Mouse (Mus musculus): ENCODE measurements at regions not wholly inside any gene's neighbourhood (a gene's known extent, or its start where the extent isn't known, plus 50 kb on each side); places are given as distances from the start of the nearest gene placed in this dataset.
A peak's percentile ranks its signal among the peaks of the same experiment; 100 is the strongest.

GRCm38 (mm10) chr8:8219701-8220394, 441.2 kb downstream of the Efnb2 start:
- DNase-seq (ENCODE audit: low read depth, low spot score) = no peak

GRCm38 (mm10) chr8:8193036-8193435, 468.0 kb downstream of the Efnb2 start:
- DNase-seq (ENCODE audit: low read depth, low spot score) = no peak

- no peak for DNase-seq (ENCODE audit: low read depth, low spot score)
Observed at GRCm38 (mm10) chr8:8186046-8186445, 475.0 kb downstream of the Efnb2 start.

GRCm38 (mm10) chr8:8183233-8183622, 477.8 kb downstream of the Efnb2 start:
- DNase-seq (ENCODE audit: low read depth, low spot score) = no peak

- DNase-seq (ENCODE audit: low read depth, low spot score) = no peak
Observed at GRCm38 (mm10) chr8:8182616-8183232, 478.3 kb downstream of the Efnb2 start.

- no peak for DNase-seq (ENCODE audit: low read depth, low spot score)
Observed at GRCm38 (mm10) chr8:8182108-8182507, 478.9 kb downstream of the Efnb2 start.

- no peak for DNase-seq (ENCODE audit: low read depth, low spot score)
Observed at GRCm38 (mm10) chr8:8174286-8174685, 486.8 kb downstream of the Efnb2 start.

GRCm38 (mm10) chr8:8168674-8169073, 492.4 kb downstream of the Efnb2 start:
- DNase-seq (ENCODE audit: low read depth, low spot score) = no peak

GRCm38 (mm10) chr8:8168250-8168649, 492.8 kb downstream of the Efnb2 start:
- no peak for DNase-seq (ENCODE audit: low read depth, low spot score)

GRCm38 (mm10) chr8:8147527-8147926, 513.5 kb downstream of the Efnb2 start:
- peak; percentile 65 for DNase-seq (ENCODE audit: low read depth, low spot score)

GRCm38 (mm10) chr8:8142933-8143495, 518.0 kb downstream of the Efnb2 start:
- DNase-seq (ENCODE audit: low read depth, low spot score) = no peak

- no peak for DNase-seq (ENCODE audit: low read depth, low spot score)
Observed at GRCm38 (mm10) chr8:8142461-8142860, 518.6 kb downstream of the Efnb2 start.

GRCm38 (mm10) chr8:8139720-8140119, 521.3 kb downstream of the Efnb2 start:
- DNase-seq (ENCODE audit: low read depth, low spot score) = no peak

- no peak for DNase-seq (ENCODE audit: low read depth, low spot score)
Observed at GRCm38 (mm10) chr8:8133001-8133785, 527.8 kb downstream of the Efnb2 start.

GRCm38 (mm10) chr8:8131961-8132376, 529.1 kb downstream of the Efnb2 start:
- peak; percentile 19 for DNase-seq (ENCODE audit: low read depth, low spot score)

GRCm38 (mm10) chr8:8130806-8131205, 530.2 kb downstream of the Efnb2 start:
- peak; percentile 59 for DNase-seq (ENCODE audit: low read depth, low spot score)

- DNase-seq (ENCODE audit: low read depth, low spot score) = no peak
Observed at GRCm38 (mm10) chr8:8115595-8116429, 545.2 kb downstream of the Efnb2 start.

- no peak for DNase-seq (ENCODE audit: low read depth, low spot score)
Observed at GRCm38 (mm10) chr8:8114604-8115003, 546.4 kb downstream of the Efnb2 start.

- DNase-seq (ENCODE audit: low read depth, low spot score) = no peak
Observed at GRCm38 (mm10) chr8:8109785-8110350, 551.2 kb downstream of the Efnb2 start.

GRCm38 (mm10) chr8:8103492-8103891, 557.5 kb downstream of the Efnb2 start:
- no peak for DNase-seq (ENCODE audit: low read depth, low spot score)
